Mouse (Mus musculus) liver, embryonic 12.5 days (tissue): Measurements from ENCODE around the gene Rab22a. TPM values are rescaled to one million over a fixed set of nuclear protein-coding genes. Genes with fewer than 3 reads are reported as not detected.
A peak's percentile ranks its signal among the peaks of the same experiment; 100 is the strongest.

ENCODE experiments used
- ATAC-seq: fragments of 200-750 bp; cut with Nextera tagmentation; 2 replicates; pipeline ENCODE4 v1.8.0; 2017; ENCODE audit warnings: moderate number of reproducible peaks, mild to moderate bottlenecking, moderate library complexity
- H3K27ac ChIP-seq: fragments of 300-500 bp; sonication (generic); 2 replicates; pipeline ENCODE4 v1.5.1; 2016; ENCODE audit warnings: mild to moderate bottlenecking
- H3K27me3 ChIP-seq: fragments of 300-500 bp; sonication (generic); replicated peaks from 2 replicates; pipeline ENCODE4 v1.6.1; 2016; ENCODE audit warnings: mild to moderate bottlenecking, moderate library complexity
- H3K36me3 ChIP-seq: fragments of 300-500 bp; sonication (generic); 2 replicates; pipeline ENCODE4 v1.6.1; 2016; ENCODE audit warnings: mild to moderate bottlenecking, moderate library complexity
- H3K4me1 ChIP-seq: fragments of 300-500 bp; sonication (generic); 2 replicates; pipeline ENCODE4 v1.6.1; 2016
- H3K4me2 ChIP-seq: fragments of 300-500 bp; sonication (generic); 2 replicates; pipeline ENCODE4 v1.6.1; 2016; ENCODE audit warnings: mild to moderate bottlenecking, moderate library complexity
- H3K4me3 ChIP-seq: fragments of 300-500 bp; sonication (generic); 2 replicates; pipeline ENCODE4 v1.5.1; 2016; ENCODE audit warnings: mild to moderate bottlenecking, moderate library complexity
- H3K9ac ChIP-seq: fragments of 300-500 bp; sonication (generic); 2 replicates; pipeline ENCODE4 v1.6.1; 2016; ENCODE audit warnings: mild to moderate bottlenecking, moderate library complexity
- H3K9me3 ChIP-seq: fragments of 300-500 bp; sonication (generic); replicated peaks from 2 replicates; pipeline ENCODE4 v1.6.1; 2016; ENCODE audit warnings: mild to moderate bottlenecking, moderate library complexity
- WGBS: fragments of 180-500 bp; shearing (Covaris S2); methylation state at CpG from one replicate; pipeline ENCODE4 v1.1.7; 2016; ENCODE audit not compliant: insufficient replicate concordance; 5-methylcytosine and 5-hydroxymethylcytosine counted together
- polyA plus RNA-seq: library from polyadenylated mRNA; unstranded; fragments of >200 nt; fragmentation: Nextera tagmentation; extraction: Ambion mirVana; gene quantifications from 2 replicates; pipeline ENCODE4 v1.2.1, GENCODE M21; 2016

Rab22a gene
- polyA plus RNA-seq, 1 experiment from 2014 or later: 21.5 TPM

- H3K36me3 ChIP-seq: 0 out of 2 replicates have a peak, but pooled peaks cover 5% of the 10 kb centered on the region
- no peak overlapping the region for H3K4me2 ChIP-seq
- ATAC-seq: no peak
- no peak overlapping the region for H3K27ac ChIP-seq
- H3K27me3 ChIP-seq: no peaks in the 10 kb centered on the region
- H3K4me1 ChIP-seq: no peaks in the 10 kb centered on the region
- H3K9me3 ChIP-seq: 0 out of 2 replicates have a peak, but pooled peaks cover 3% of the 10 kb centered on the region
- no peak overlapping the region for H3K4me3 ChIP-seq
- H3K9ac ChIP-seq: no peak overlapping the region
- 80% methylated on average over 19 of the region's 19 CpGs for WGBS
Observed at GRCm38 (mm10) chr2:173647197-173647911, 12.2 kb upstream of the Rab22a start.

DNA sequence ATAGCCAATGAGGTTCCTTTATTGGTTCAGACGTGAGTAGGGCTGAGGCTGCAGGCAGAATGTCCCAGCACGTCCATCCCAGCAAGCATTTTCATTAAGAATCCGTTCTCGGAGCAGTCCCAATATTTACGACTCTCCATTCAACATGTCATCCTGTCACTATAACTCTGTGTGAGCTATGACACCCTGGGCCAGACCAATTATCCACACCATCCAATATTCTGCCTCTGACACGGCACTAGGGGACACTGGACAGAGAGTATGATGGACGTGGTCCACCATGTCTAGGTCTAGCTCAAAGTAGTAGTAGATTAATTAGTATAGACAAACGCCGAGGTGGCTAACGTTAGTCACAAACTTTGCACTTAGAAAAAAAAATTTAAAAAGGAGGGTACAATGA lies 9.8 kb upstream of the Rab22a start:
- Histone ChIP-seq H3K4me3 (no peak overlapping the region), H3K9ac (no peak overlapping the region)
- 77% methylated on average over 10 of the region's 10 CpGs for WGBS

DNA sequence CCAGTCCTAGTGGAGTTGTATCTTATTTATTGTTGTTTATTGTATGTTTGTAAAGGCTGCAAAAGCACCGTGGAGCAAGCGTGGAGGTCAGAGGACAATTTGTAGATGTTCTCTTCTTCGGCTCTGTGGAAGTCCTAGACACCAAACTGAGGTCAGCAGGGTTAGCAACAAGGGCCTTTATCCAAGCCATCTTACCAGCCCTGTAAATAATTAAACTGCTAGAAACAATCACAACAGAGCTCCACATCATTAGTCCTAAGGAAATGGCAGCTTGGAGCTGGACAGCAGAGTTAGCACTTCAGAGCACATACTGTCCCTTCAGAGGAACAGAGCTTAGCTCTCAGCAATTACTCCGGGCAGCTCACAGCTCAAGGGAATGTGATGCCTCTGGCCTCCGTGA lies 6.0 kb upstream of the Rab22a start:
- 72% methylated on average over 5 of the region's 5 CpGs for WGBS
- H3K4me1 ChIP-seq: peaks cover 30% of the 10 kb centered on the region
- H3K27me3 ChIP-seq: no peaks in the 10 kb centered on the region
- H3K9ac ChIP-seq: no peak overlapping the region
- no peak for ATAC-seq
- H3K9me3 ChIP-seq: 0 out of 2 replicates have a peak, but pooled peaks cover 3% of the 10 kb centered on the region
- no peak overlapping the region for H3K4me2 ChIP-seq
- 0 out of 2 replicates have a peak, but pooled peaks cover 5% of the 10 kb centered on the region for H3K36me3 ChIP-seq
- H3K4me3 ChIP-seq: no peak overlapping the region
- no peak overlapping the region for H3K27ac ChIP-seq

More for the DNA sequence above, 9.8 kb upstream of the Rab22a start:
- H3K36me3 ChIP-seq: 0 out of 2 replicates have a peak, but pooled peaks cover 5% of the 10 kb centered on the region
- 0 out of 2 replicates have a peak, but pooled peaks cover 3% of the 10 kb centered on the region for H3K9me3 ChIP-seq
- H3K27me3 ChIP-seq: no peaks in the 10 kb centered on the region
- H3K4me2 ChIP-seq: no peak overlapping the region
- ATAC-seq: no peak
- no peak overlapping the region for H3K27ac ChIP-seq
- 0 out of 2 replicates have a peak, but pooled peaks cover 4% of the 10 kb centered on the region for H3K4me1 ChIP-seq

- Histone ChIP-seq H3K4me2 (peak overlapping the region; percentile 93), H3K9me3 (no peaks in the 10 kb centered on the region), H3K27ac (peak overlapping the region; percentile 87), H3K4me3 (peak overlapping the region; percentile 97), H3K36me3 (peaks cover 19% of the 10 kb centered on the region), H3K27me3 (no peaks in the 10 kb centered on the region), H3K9ac (peak overlapping the region; percentile 73), H3K4me1 (peaks cover 64% of the 10 kb centered on the region)
- WGBS: 57% methylated on average over 6 of the region's 6 CpGs
- peak; percentile 55 for ATAC-seq
Observed at GRCm38 (mm10) chr2:173657736-173658135, 1.8 kb upstream of the Rab22a start.

- Histone ChIP-seq H3K27ac (peak overlapping the region; percentile 87), H3K27me3 (no peaks in the 10 kb centered on the region), H3K9ac (peak overlapping the region; percentile 73), H3K36me3 (peaks cover 27% of the 10 kb centered on the region), H3K4me2 (peak overlapping the region; percentile 93), H3K9me3 (no peaks in the 10 kb centered on the region), H3K4me3 (peak overlapping the region; percentile 97), H3K4me1 (peaks cover 71% of the 10 kb centered on the region)
- WGBS: 76% methylated on average over 4 of the region's 4 CpGs
- ATAC-seq: no peak
Observed at GRCm38 (mm10) chr2:173658517-173658916, 1.0 kb upstream of the Rab22a start.

DNA sequence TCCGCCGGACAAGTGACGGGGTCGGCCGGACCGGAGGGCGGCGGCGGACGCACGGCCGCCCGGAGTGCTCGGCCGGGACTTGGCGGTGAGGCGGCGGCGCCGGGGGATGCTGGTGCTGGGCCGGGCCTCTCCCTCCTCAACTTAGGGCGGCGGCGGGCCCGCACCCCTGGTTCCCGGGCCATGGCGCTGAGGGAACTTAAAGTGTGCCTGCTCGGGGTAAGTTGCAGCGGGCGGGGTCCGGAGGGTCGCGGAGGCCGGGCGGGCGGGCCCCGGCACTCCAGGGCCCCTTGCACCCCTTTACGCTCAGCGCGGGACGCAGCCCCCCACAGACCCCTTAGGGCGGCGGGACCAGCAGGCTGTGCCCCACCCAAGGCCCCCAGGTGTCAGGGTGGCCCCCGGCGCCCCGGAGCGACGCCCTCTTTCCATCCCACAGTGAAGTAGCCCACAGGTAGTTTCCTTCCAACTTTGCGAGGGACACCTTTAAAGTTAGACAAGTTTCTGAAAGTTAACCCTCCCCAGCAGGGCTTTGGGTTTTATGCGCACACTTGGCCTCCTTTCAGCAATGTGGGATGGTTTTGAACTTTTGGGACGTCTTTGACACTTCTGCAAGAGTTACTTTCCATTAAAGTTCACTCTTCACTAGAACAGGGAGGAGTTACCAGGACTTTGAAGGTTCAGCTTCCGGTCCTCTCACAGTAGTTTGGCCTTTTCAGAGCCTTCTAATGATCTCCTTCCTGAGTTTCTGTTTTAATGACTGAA lies 545 bp downstream of the Rab22a start:
- Histone ChIP-seq H3K27me3 (no peaks in the 10 kb centered on the region), H3K9me3 (no peaks in the 10 kb centered on the region), H3K4me2 (peak overlapping the region; percentile 93), H3K36me3 (peaks cover 42% of the 10 kb centered on the region), H3K4me3 (peak overlapping the region; percentile 97), H3K9ac (peak overlapping the region; percentile 95), H3K4me1 (peaks cover 83% of the 10 kb centered on the region), H3K27ac (peak overlapping the region; percentile 79)
- ATAC-seq: peak; percentile 45
- WGBS: 1% methylated on average over 47 of the region's 52 CpGs

DNA sequence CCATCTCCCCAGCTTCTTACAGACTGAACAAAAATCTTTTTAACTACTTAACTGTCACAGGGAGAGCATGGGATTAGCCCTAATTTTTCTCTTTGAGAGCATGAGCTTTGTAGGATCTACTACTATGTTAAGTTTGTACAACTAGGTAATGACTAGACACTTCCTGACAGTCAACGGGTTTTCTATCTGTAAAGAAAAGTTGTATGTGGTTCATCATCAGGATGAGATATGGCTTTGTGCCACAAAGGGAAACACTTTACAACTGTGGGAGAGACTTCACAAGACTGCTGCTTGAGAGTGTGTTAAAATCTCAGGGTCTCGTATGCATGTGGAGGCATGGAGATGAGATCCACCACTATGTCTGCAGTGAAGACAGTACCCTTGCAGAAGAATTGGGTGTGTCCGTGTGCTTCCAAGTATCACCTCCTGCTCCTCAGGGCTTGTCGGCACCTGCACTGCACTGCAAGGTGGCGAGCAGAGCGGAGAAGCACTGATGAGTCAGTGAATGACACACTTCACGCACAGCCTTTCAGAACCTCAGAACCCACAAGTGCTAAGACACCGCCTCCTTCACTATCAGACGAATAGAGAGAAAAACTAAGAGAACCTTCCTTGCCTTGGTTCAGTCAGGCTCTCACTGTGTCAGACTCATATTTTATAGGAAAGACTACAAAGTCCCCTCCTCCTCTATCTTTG lies 2.8 kb downstream of the Rab22a start:
- H3K27ac ChIP-seq: no peak overlapping the region
- H3K4me2 ChIP-seq: no peak overlapping the region
- H3K36me3 ChIP-seq: peaks cover 60% of the 10 kb centered on the region
- H3K9ac ChIP-seq: no peak overlapping the region
- WGBS: 76% methylated on average over 9 of the region's 9 CpGs
- peaks cover 80% of the 10 kb centered on the region for H3K4me1 ChIP-seq
- no peaks in the 10 kb centered on the region for H3K27me3 ChIP-seq
- ATAC-seq: no peak
- H3K4me3 ChIP-seq: no peak overlapping the region
- no peaks in the 10 kb centered on the region for H3K9me3 ChIP-seq

DNA sequence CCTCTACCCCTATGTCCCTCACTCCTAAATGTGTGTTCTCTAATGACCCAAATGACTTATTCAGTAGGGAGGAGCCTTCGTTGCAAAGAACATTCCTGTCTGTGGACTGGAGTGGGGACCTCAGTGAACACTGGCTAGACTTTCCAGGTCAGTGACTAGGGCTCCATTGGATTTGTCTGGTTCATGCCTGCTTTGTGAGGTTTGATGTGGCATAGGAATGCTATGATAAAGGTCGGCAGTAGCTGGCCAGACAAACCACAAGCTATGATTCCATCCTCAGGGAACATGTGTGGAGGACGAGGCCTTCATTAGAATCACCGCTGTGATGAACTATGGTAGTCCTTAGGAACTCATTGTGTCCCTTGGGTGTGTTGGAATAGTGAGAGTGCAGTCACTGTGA lies 5.2 kb downstream of the Rab22a start:
- Histone ChIP-seq H3K4me2 (no peak overlapping the region), H3K27me3 (no peaks in the 10 kb centered on the region), H3K27ac (no peak overlapping the region), H3K36me3 (peaks cover 64% of the 10 kb centered on the region), H3K4me3 (no peak overlapping the region), H3K9ac (no peak overlapping the region), H3K4me1 (peaks cover 62% of the 10 kb centered on the region), H3K9me3 (no peaks in the 10 kb centered on the region)
- WGBS: 78% methylated on average over 4 of the region's 4 CpGs
- ATAC-seq: no peak

DNA sequence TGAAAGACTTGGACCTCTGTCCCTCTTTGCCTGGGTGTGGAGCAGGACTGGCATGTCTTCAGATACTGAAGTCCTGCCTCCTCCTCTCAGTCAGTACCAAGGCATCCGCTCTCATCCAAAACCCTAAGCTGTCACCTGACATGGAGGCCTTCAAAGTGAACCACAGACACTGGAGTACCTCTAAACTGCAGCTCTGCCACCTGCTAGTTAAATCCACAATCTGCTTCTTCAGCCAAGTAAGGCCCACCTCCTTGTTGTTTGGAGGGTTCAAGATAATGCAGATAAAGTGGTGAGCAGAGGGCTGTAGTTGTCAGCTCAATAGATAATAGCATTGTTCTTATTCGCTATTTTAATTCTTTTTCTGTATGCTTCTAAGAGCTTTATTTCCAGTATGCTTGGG lies 5.7 kb downstream of the Rab22a start:
- Histone ChIP-seq H3K4me2 (no peak overlapping the region), H3K27ac (no peak overlapping the region; the same call in 1 of the 2 replicates), H3K4me3 (no peak overlapping the region), H3K9ac (no peak overlapping the region), H3K27me3 (no peaks in the 10 kb centered on the region), H3K4me1 (peaks cover 65% of the 10 kb centered on the region), H3K9me3 (no peaks in the 10 kb centered on the region), H3K36me3 (peaks cover 64% of the 10 kb centered on the region)
- peak; percentile 72 for ATAC-seq
- 36% methylated on average over 2 of the region's 2 CpGs for WGBS

DNA sequence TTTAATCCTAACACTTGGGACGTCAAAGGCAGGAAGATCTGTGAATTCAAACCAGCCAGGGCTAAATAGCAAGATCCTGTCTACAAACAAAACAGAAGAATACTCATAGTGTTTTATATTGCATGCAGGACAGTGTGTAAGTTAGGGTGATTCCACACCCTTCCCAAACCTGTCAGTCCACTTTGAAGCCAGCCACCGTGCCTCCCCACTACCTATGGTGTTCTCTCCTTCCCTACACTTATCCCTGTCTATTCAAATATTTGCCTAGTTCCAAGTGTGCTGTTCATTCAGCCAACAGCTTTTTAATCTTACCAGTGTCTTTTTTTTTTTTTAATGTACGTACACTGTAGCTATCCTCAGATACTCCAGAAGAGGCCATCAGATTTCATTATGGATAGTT lies 7.3 kb downstream of the Rab22a start:
- Histone ChIP-seq H3K36me3 (peaks cover 58% of the 10 kb centered on the region), H3K4me2 (no peak overlapping the region), H3K9me3 (no peaks in the 10 kb centered on the region), H3K27ac (no peak overlapping the region), H3K4me3 (no peak overlapping the region), H3K27me3 (no peaks in the 10 kb centered on the region), H3K4me1 (peaks cover 62% of the 10 kb centered on the region), H3K9ac (no peak overlapping the region)
- WGBS: 76% methylated on average over 3 of the region's 3 CpGs
- no peak for ATAC-seq

DNA sequence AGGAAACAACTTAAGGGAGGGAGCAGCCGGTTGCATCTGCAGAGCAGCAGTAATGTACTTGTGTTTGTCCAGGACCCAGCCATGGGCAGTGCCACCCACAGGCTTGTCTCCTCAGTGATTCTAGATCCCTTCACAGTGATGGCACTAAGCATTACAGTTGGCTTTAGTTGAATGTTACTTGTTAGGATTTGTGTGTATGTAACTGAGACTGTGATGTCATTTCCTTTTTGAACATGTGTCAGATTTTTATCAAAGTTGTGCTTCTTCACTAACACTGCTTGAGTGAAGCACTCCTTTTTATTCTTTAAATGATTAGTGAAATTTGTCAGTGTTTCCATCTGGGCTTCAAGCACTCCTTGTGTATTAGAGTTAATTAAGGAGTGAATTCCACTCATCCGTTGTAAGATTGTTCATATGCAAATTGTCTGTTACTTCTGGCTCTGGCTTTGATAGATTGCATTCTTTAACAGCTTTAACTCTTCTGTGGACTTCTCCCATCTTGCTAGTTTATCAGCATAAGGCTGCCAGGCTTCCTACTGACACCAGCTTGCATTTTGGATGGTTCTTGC lies 12.9 kb downstream of the Rab22a start:
- Histone ChIP-seq H3K4me1 (peaks cover 39% of the 10 kb centered on the region), H3K9me3 (no peaks in the 10 kb centered on the region), H3K36me3 (peaks cover 39% of the 10 kb centered on the region), H3K4me3 (no peak overlapping the region), H3K4me2 (no peak overlapping the region), H3K27me3 (no peaks in the 10 kb centered on the region), H3K9ac (no peak overlapping the region), H3K27ac (no peak overlapping the region)
- ATAC-seq: no peak
- WGBS: 72% methylated on average over 2 of the region's 2 CpGs
